Mouse (Mus musculus) skeletal muscle tissue, adult 2 months (tissue): Measurements from ENCODE around the gene Cd47.

ENCODE experiments used
- DNase-seq: peaks from one replicate; pipeline ENCODE4 v3.0.0-alpha.2; 2012; ENCODE audit warnings: low read depth, low spot score

Cd47 gene

DNA sequence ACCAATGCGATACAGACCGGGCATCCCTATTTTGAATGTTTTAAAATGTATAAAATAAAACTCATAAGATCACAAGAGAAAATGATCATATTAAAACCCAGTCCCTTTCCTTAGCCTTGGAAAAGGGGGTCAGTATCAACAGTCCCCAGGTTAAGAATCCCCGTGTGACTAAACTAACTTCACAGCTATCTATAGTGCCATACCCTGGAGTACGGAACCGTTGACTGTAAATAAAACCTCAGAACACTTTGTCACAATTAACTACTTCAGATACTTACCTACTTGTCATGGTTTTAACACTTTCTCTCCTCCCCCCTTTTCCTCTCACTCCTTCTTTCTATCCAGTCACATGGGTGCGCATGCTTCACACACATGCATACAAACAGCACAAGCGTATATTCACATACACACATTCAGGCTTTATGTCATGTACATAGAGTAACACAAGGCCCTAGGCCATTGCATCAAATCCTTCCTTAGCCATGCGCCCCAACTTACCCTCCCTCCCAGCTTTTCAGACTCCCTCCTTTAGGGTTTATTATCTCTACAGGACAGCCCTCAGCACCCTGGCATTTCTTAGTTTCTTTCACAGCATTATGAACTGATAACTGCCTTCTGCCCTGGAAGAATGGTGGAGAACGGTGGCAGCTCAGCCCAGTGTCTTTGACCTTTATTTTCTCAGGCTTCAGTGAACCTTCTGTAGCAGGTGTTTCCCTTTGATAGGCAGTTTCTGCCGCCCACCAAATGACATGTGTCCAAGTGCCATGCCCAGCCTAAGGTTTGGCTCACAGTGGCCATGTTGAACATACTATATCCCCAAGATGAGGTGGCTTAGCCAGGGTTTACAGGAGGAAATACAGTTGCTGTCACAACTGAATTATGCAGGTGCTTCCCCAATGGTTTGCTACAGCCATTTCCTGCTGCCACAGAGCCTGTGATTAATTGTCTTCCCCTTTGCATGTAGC, at the start of gene Cd47:
Gene Cd47, plus strand, starts transcription at position 937 of the 965 bp plus-strand sequence.
- peak; percentile 27 for DNase-seq

GRCm38 (mm10) chr16:49752906-49753305, 47.4 kb upstream of the Cd47 start:
- no peak for DNase-seq

- DNase-seq: no peak
Measured at GRCm38 (mm10) chr16:49753318-49753717, 47.0 kb upstream of the Cd47 start.

- no peak for DNase-seq
Measured at GRCm38 (mm10) chr16:49760517-49761203, 39.7 kb upstream of the Cd47 start.

- no peak for DNase-seq
Measured at GRCm38 (mm10) chr16:49761981-49762380, 38.4 kb upstream of the Cd47 start.

GRCm38 (mm10) chr16:49766326-49766725, 34.0 kb upstream of the Cd47 start:
- DNase-seq: no peak

DNA sequence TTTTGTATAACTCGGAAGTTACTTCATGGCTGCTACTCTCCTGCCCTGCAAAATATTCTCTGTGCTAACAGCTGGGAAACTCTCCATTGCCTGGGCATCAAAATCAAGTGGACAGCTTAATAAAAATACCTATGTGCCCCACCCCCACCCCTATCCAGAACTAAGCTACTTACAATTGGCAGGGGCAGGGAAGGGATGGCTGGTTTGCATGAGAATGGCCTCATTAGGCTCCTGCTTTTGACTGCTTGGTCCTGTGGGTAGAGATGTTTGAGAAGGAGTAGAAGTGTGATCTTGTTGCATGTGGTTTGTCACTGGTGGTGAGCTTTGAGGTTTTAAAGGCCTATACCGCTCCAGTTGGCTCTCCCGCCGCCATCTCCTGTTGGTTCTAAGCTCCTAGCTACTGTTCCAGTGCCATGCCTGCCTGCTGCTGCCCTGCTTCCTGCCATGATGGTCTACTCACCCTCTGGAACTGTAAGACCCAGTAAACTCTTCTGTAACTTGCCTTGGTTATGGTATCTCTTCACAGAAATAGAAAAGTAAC, 31.8 kb upstream of the Cd47 start:
- DNase-seq: no peak

DNA sequence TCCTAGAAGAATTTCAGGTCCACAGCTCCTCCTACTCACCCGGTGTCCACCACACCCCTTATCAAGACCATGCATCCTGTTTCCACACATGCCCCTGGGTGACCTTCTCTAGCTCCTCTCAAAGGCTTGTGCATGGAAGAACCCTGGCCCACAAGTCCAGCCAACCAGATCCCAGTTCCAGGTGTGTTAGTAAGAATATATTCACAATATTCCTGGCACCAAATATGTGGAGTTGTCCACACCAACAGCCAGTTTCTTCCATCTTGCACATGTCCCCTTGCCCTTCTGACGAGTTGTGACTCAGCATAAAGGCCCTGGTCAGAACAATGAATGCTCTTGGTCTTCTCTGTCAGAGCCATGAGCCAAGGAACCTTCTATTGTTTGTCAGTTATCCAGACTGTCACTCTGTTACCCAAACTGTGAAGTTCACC, 30.5 kb upstream of the Cd47 start:
- DNase-seq: no peak

- DNase-seq: no peak
Measured at GRCm38 (mm10) chr16:49770320-49771189, 29.8 kb upstream of the Cd47 start.

GRCm38 (mm10) chr16:49771609-49772396, 28.5 kb upstream of the Cd47 start:
- no peak for DNase-seq

GRCm38 (mm10) chr16:49772576-49772975, 27.8 kb upstream of the Cd47 start:
- DNase-seq: no peak

DNA sequence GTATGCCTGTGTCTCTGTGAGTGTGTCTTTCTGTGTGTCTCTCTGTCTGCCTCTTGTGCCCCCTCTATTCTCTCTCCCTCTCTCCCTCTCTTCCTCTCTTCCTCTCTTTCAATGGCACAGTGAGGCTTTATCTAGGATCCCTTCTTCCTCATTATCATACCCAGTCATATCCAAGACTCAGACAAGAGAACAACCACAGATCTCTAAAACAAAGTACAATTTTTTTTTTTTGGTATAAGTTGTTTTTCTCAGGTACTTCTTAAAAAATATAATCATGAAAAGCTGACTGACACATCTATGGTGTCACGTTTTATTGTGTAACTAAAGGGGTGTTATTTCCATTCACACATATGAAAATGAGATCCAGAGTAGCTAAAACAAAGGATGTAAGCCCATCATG, 27.3 kb upstream of the Cd47 start:
- no peak for DNase-seq

GRCm38 (mm10) chr16:49774059-49775001, 26.0 kb upstream of the Cd47 start:
- DNase-seq: no peak

DNA sequence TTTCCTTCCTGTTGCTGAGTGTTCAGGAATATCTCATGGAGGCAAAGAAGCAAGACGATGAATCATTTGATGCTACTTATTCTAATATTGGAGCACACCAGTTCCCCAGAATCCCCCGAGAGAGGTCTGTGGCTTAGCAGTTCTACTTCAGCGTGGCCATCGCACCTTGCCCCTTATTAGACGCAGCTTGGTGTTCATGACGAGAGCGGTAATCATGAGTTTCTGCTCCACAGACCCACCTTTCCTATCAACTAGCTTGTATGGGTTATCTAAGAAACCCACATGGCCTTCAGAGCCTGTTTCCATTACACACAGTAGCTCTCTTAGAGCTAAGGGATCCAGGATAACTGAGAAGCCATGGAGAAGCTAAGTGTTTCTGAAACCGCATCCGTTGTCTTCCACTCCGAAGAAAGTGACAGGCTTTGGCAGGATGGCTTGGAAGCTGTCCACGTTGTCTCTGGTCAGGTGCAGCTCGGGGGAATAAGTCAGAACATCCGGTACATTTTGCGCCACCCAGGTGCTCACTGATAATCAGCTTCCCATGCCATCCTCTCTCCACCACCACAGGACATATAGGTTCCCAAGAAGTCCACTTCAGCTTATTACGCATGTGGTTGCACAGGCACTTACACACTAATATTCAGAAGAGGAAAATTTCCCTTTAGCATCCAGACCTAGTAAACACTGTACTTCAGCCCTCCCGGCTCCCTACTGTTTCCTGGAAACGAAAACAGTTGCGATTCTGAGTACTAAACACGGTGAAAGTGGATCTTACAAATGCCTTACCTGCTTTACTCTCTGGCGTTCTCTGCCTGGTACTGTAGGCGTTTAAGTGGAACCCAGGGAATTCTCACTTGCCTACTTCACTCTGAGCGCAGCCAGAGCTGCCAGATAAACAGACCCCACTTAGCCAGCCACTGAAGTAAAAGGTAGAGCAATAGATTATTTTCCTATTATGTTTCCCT, 25.0 kb upstream of the Cd47 start:
- DNase-seq: no peak

DNA sequence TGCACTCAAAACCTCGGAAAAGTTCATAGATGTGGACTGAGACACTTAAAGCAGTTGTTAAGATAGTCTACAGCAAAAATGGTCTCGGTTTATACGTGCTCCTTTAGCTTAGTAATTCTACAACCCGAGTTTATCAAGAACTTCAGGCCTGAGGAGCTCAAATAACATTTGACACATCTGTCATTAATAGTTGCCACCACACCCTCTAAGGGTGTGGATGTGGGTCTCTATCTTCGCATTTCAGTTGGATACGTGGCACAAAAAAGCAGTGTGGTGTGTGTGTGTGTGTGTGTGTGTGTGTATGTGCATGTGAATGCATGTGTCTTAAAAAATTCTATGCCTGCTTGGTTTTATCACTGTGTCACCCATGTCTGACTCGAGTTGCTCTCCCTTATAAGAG, 23.4 kb upstream of the Cd47 start:
- DNase-seq: no peak

- no peak for DNase-seq
Measured at GRCm38 (mm10) chr16:49781556-49782156, 18.7 kb upstream of the Cd47 start.

DNA sequence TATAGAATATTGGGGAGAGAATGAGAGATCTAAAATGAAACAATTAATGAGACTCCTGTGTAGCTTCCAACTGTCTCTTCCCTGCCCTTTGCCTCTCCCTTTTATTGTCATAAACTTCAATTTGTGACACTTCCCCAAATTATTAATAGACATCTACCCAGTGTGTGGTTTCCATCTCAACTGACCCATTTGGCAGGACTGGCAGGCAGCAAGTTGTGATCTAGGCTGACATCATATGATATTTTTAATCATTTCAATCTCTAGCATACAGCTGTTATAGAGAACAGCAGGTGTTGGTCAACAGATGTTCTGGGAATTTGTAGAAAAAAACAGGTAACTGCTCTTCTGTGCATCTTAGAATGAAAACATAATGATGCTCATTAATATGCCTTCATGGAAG, 17.0 kb upstream of the Cd47 start:
- no peak for DNase-seq

DNA sequence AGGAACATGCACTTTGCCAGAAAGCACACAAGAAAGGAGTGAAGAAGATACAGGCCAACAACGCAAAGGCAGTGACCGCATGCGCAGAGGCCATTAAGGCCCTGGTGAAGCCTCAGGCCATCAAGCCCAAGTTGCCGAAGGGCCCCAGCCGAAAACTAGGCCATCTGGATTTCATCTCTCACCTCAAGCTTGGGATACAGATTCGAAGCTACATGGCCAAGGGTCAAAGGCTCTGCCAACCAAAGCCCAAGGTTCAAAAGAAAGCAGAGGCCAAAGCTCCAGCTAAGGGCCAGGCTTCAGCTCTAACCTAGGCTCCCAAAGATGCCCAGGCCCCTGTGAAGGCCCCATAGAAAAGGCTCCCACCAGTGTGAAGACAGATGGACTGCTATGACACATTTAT, 14.2 kb upstream of the Cd47 start:
- DNase-seq: no peak
